Mouse (Mus musculus) lung, embryonic 14.5 days (tissue): ENCODE measurements at regions not wholly inside any gene's neighbourhood (a gene's known extent, or its start where the extent isn't known, plus 50 kb on each side); places are given as distances from the start of the nearest gene placed in this dataset.

Source experiments
- ATAC-seq: fragments of 200-750 bp; cut with Nextera tagmentation; 2 replicates; pipeline ENCODE4 v1.8.0; 2017; ENCODE audit warnings: mild to moderate bottlenecking, moderate TSS enrichment, moderate library complexity; ENCODE audit not compliant: insufficient read depth
- DNase-seq: peaks from one replicate; pipeline ENCODE4 v3.0.0-alpha.2; 2015
- H3K27ac ChIP-seq: fragments of 300-500 bp; sonication (generic); 2 replicates; pipeline ENCODE4 v1.5.1; 2014; ENCODE audit warnings: low read depth, mild to moderate bottlenecking, moderate library complexity
- H3K27me3 ChIP-seq: fragments of 300-500 bp; sonication (generic); 2 replicates; pipeline ENCODE4 v1.6.1; 2014; ENCODE audit warnings: low read length, control low read depth; ENCODE audit not compliant: insufficient read depth
- H3K36me3 ChIP-seq: fragments of 300-500 bp; sonication (generic); 2 replicates; pipeline ENCODE4 v1.6.1; 2014; ENCODE audit warnings: control low read depth; ENCODE audit not compliant: insufficient read depth
- H3K4me1 ChIP-seq: fragments of 300-500 bp; sonication (generic); 2 replicates; pipeline ENCODE4 v1.6.1; 2014; ENCODE audit warnings: antibody characterized with exemption, control low read depth; ENCODE audit not compliant: insufficient read depth
- H3K4me2 ChIP-seq: fragments of 300-500 bp; sonication (generic); 2 replicates; pipeline ENCODE4 v1.6.1; 2014; ENCODE audit warnings: mild to moderate bottlenecking
- H3K4me3 ChIP-seq: fragments of 300-500 bp; sonication (generic); 2 replicates; pipeline ENCODE4 v1.5.1; 2014; ENCODE audit warnings: low read depth, low read length
- H3K9ac ChIP-seq: fragments of 300-500 bp; sonication (generic); 2 replicates; pipeline ENCODE4 v1.6.1; 2014
- H3K9me3 ChIP-seq: fragments of 300-500 bp; sonication (generic); 2 replicates; pipeline ENCODE4 v1.6.1; 2016; ENCODE audit warnings: low read depth, low read length, control low read depth
- CTCF ChIP-seq: IDR thresholded peaks from 2 replicates; pipeline ENCODE4 v1.5.1; 2016; ENCODE audit warnings: antibody characterized with exemption, low read depth
- WGBS: fragments of 180-500 bp; shearing (Covaris S2); extraction: QIAGEN DNeasy Blood & Tissue Kit; methylation state at CpG from one replicate; pipeline ENCODE4 v1.1.7; 2014; 5-methylcytosine and 5-hydroxymethylcytosine counted together

- Histone ChIP-seq H3K27me3 (no peaks in the 10 kb centered on the region), H3K27ac (no peak overlapping the region), H3K36me3 (no peaks in the 10 kb centered on the region), H3K4me2 (no peak overlapping the region), H3K9me3 (0 out of 2 replicates have a peak, but pooled peaks cover 4% of the 10 kb centered on the region), H3K4me3 (no peak overlapping the region), H3K9ac (no peak overlapping the region), H3K4me1 (no peaks in the 10 kb centered on the region; the same call in 1 of the 2 replicates)
- no peak for ATAC-seq
- 67% methylated on average over 11 of the region's 11 CpGs for WGBS
- peak; percentile 51 for DNase-seq
- no peak for TF ChIP-seq CTCF
These were observed 1168.7 kb downstream of the 4930447A16Rik start for GRCm38 (mm10) chr15:38594095-38594494.

GRCm38 (mm10) chr15:38594747-38595146 lies 1169.4 kb downstream of the 4930447A16Rik start:
- H3K36me3 ChIP-seq, result no peaks in the 10 kb centered on the region
- H3K27ac ChIP-seq, result no peak overlapping the region
- H3K27me3 ChIP-seq, result no peaks in the 10 kb centered on the region
- no peak overlapping the region for H3K9ac ChIP-seq
- H3K4me1 ChIP-seq, result no peaks in the 10 kb centered on the region; the same call in 1 of the 2 replicates
- H3K4me2 ChIP-seq, result no peak overlapping the region
- no peak for ATAC-seq
- no peak overlapping the region for H3K4me3 ChIP-seq
- no peak for TF ChIP-seq CTCF
- 90% methylated on average over 2 of the region's 2 CpGs for WGBS
- no peak for DNase-seq
- 0 out of 2 replicates have a peak, but pooled peaks cover 4% of the 10 kb centered on the region for H3K9me3 ChIP-seq

GRCm38 (mm10) chr15:38595820-38596219 lies 1170.5 kb downstream of the 4930447A16Rik start:
- no peak overlapping the region for H3K4me2 ChIP-seq
- no peak overlapping the region for H3K27ac ChIP-seq
- ATAC-seq (no peak), DNase-seq (no peak)
- H3K4me3 ChIP-seq, result no peak overlapping the region
- H3K36me3 ChIP-seq, result no peaks in the 10 kb centered on the region
- no peaks in the 10 kb centered on the region for H3K27me3 ChIP-seq
- H3K9me3 ChIP-seq, result 0 out of 2 replicates have a peak, but pooled peaks cover 4% of the 10 kb centered on the region
- WGBS, result 46% methylated on average over 4 of the region's 4 CpGs
- H3K9ac ChIP-seq, result no peak overlapping the region
- no peak for TF ChIP-seq CTCF
- H3K4me1 ChIP-seq, result no peaks in the 10 kb centered on the region; the same call in 1 of the 2 replicates

GRCm38 (mm10) chr15:38597458-38597857 lies 1172.1 kb downstream of the 4930447A16Rik start:
- Histone ChIP-seq H3K27me3 (no peaks in the 10 kb centered on the region), H3K4me1 (no peaks in the 10 kb centered on the region; the same call in 1 of the 2 replicates), H3K4me2 (no peak overlapping the region), H3K27ac (no peak overlapping the region), H3K36me3 (no peaks in the 10 kb centered on the region), H3K9ac (no peak overlapping the region), H3K4me3 (no peak overlapping the region), H3K9me3 (0 out of 2 replicates have a peak, but pooled peaks cover 4% of the 10 kb centered on the region)
- DNase-seq (no peak), ATAC-seq (no peak)
- 68% methylated on average over 3 of the region's 3 CpGs for WGBS
- no peak for TF ChIP-seq CTCF

GRCm38 (mm10) chr15:38601436-38601835 lies 1176.1 kb downstream of the 4930447A16Rik start:
- Histone ChIP-seq H3K27me3 (no peaks in the 10 kb centered on the region), H3K4me3 (no peak overlapping the region), H3K9ac (no peak overlapping the region), H3K4me1 (no peaks in the 10 kb centered on the region), H3K4me2 (no peak overlapping the region), H3K9me3 (no peaks in the 10 kb centered on the region), H3K27ac (no peak overlapping the region), H3K36me3 (no peaks in the 10 kb centered on the region)
- DNase-seq (no peak), ATAC-seq (no peak)
- no peak for TF ChIP-seq CTCF
- 84% methylated on average over 7 of the region's 7 CpGs for WGBS

DNA sequence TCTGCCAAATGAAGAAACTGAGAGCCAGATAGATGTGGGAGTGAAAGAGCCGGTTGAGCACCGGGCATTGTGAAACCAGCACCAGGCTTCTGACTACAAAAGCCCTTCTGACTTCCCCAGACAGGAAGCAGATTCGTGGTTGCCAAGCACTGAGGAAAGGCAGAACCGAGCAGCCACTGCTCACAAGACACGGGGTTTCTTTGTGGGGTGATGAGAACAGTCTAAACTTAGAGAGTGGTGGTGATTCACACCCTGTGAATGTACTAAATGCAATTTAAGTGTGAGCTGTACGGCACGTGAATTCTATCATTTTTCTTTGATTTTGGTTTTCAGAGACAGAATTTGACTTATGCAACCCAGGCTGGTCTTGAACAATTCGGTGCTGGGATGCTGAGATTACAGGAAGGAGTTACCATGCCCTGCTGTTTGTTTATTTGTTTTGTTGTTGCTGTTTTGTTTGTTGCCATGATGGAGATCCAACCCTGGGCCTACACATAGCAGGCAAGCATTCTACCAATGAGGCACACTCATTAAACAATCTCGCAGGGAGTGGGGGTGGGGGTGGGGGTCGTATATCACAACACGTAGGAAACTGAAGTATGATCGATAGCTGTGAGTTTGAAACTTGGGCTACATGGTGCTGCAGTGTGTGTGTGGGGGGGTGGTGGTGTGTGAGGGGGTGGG lies 1177.0 kb downstream of the 4930447A16Rik start:
- Histone ChIP-seq H3K9me3 (no peaks in the 10 kb centered on the region), H3K36me3 (no peaks in the 10 kb centered on the region), H3K9ac (no peak overlapping the region), H3K4me1 (no peaks in the 10 kb centered on the region), H3K27ac (no peak overlapping the region), H3K27me3 (no peaks in the 10 kb centered on the region), H3K4me3 (no peak overlapping the region), H3K4me2 (no peak overlapping the region)
- no peak; the same call in 1 of the 2 replicates for ATAC-seq
- TF ChIP-seq CTCF, result no peak
- 59% methylated on average over 12 of the region's 12 CpGs for WGBS
- DNase-seq, result peak; percentile 31

DNA sequence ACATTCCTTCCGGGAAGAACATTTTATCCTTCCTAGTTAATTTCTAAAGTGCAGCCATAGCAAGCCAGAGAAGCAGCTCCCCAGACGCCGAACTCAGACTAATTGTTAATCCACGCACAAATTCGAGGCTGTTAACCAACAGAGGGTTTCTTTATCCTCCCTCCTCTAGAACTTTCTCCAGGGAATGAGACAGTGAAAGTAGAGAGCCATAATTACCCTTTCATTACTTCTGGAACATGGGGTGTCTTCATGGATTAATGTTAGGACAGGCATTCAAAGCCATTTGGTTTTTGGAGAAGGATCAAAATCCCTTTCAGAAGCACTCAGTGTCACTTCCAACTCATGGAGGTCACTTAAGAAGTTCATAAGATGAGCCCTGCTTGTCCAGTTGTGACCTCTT lies 1178.6 kb downstream of the 4930447A16Rik start:
- no peak for TF ChIP-seq CTCF
- H3K4me3 ChIP-seq, result no peak overlapping the region
- no peak overlapping the region for H3K27ac ChIP-seq
- no peaks in the 10 kb centered on the region for H3K27me3 ChIP-seq
- H3K9ac ChIP-seq, result no peak overlapping the region
- H3K4me1 ChIP-seq, result no peaks in the 10 kb centered on the region
- no peak for DNase-seq
- ATAC-seq, result no peak
- 80% methylated on average over 5 of the region's 5 CpGs for WGBS
- H3K9me3 ChIP-seq, result no peaks in the 10 kb centered on the region
- no peaks in the 10 kb centered on the region for H3K36me3 ChIP-seq
- H3K4me2 ChIP-seq, result no peak overlapping the region
